Mouse (Mus musculus) hindbrain, embryonic 14.5 days (tissue): ENCODE results near the gene Cpsf6. TPM values are rescaled to one million over a fixed set of nuclear protein-coding genes. Genes with fewer than 3 reads are reported as not detected.
"Not testable (repeated sequence)": the region's sequence is repeated elsewhere in the genome, so short reads cannot be mapped to it uniquely, and the experiment has no call there.

Experiments
- ATAC-seq: fragments of 200-750 bp; cut with Nextera tagmentation; 2 replicates; pipeline ENCODE4 v1.8.0; 2017; ENCODE audit warnings: moderate number of reproducible peaks, mild to moderate bottlenecking, moderate TSS enrichment, moderate library complexity; ENCODE audit not compliant: low FRiP score
- DNase-seq: peaks from one replicate; pipeline ENCODE4 v3.0.0-alpha.2; 2015; ENCODE audit warnings: low spot score
- H3K27ac ChIP-seq: fragments of 300-500 bp; sonication (generic); 2 replicates; pipeline ENCODE4 v1.5.1; 2014; ENCODE audit warnings: mild to moderate bottlenecking, moderate library complexity
- H3K27me3 ChIP-seq: fragments of 300-500 bp; sonication (generic); 2 replicates; pipeline ENCODE4 v1.6.1; 2014; ENCODE audit warnings: mild to moderate bottlenecking, low read length, mixed read lengths; ENCODE audit not compliant: control insufficient read depth, insufficient read depth
- H3K36me3 ChIP-seq: fragments of 300-500 bp; sonication (generic); replicated peaks from 2 replicates; pipeline ENCODE4 v1.6.1; 2014; ENCODE audit not compliant: control insufficient read depth, insufficient read depth
- H3K4me1 ChIP-seq: fragments of 300-500 bp; sonication (generic); replicated peaks from 2 replicates; pipeline ENCODE4 v1.6.1; 2014; ENCODE audit warnings: antibody characterized with exemption, low read length, mixed read lengths; ENCODE audit not compliant: control insufficient read depth, insufficient read depth
- H3K4me2 ChIP-seq: fragments of 300-500 bp; sonication (generic); replicated peaks from 2 replicates; pipeline ENCODE4 v1.6.1; 2014; ENCODE audit warnings: mild to moderate bottlenecking, moderate library complexity
- H3K4me3 ChIP-seq: fragments of 300-500 bp; sonication (generic); replicated peaks from 2 replicates; pipeline ENCODE4 v1.5.1; 2014; ENCODE audit warnings: mild to moderate bottlenecking, low read length
- H3K9ac ChIP-seq: fragments of 300-500 bp; sonication (generic); 2 replicates; pipeline ENCODE4 v1.6.1; 2014
- H3K9me3 ChIP-seq: fragments of 300-500 bp; sonication (generic); 2 replicates; pipeline ENCODE4 v1.6.1; 2016; ENCODE audit warnings: low read length; ENCODE audit not compliant: control insufficient read depth
- WGBS: fragments of 180-500 bp; shearing (Covaris S2); extraction: QIAGEN DNeasy Blood & Tissue Kit; methylation state at CpG from one replicate; pipeline ENCODE4 v1.1.7; 2014; 5-methylcytosine and 5-hydroxymethylcytosine counted together
- polyA plus RNA-seq: library from polyadenylated mRNA; unstranded; fragments of >200 nt; fragmentation: Nextera tagmentation; extraction: Ambion mirVana; gene quantifications from 2 replicates; pipeline ENCODE4 v1.2.1, GENCODE M21; 2014

Gene Cpsf6
- polyA plus RNA-seq, 1 experiment from 2014 or later = 152 TPM

DNA sequence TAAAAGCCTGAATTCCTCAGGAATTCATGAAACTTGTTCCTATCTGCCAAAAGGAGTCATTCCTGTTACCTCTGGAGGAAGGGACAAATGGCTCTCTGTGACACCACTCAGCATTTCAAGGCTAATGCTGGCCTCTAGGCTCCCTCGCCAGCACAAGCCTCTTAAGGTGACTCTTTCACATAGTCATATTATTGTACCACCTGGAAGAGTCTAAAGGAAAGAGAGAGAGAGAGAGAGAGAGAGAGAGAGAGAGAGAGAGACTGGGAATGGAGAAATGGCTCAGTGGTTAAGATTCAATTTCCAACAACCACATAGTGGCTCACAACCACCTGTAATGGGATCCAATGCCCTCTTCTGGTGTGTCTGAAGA, 9.5 kb upstream of the Cpsf6 start:
- H3K4me2 ChIP-seq = no peak overlapping the region
- H3K9me3 ChIP-seq = no peaks in the 10 kb centered on the region
- H3K27ac ChIP-seq = no peak overlapping the region
- H3K27me3 ChIP-seq = no peaks in the 10 kb centered on the region
- no peak overlapping the region for H3K9ac ChIP-seq
- no peak for ATAC-seq
- H3K4me3 ChIP-seq = no peak overlapping the region
- peaks cover 8% of the 10 kb centered on the region; the same call in 1 of the 2 replicates for H3K4me1 ChIP-seq
- no peaks in the 10 kb centered on the region for H3K36me3 ChIP-seq
- 82% methylated on average over 1 of the region's 1 CpGs for WGBS
- DNase-seq = no peak

DNA sequence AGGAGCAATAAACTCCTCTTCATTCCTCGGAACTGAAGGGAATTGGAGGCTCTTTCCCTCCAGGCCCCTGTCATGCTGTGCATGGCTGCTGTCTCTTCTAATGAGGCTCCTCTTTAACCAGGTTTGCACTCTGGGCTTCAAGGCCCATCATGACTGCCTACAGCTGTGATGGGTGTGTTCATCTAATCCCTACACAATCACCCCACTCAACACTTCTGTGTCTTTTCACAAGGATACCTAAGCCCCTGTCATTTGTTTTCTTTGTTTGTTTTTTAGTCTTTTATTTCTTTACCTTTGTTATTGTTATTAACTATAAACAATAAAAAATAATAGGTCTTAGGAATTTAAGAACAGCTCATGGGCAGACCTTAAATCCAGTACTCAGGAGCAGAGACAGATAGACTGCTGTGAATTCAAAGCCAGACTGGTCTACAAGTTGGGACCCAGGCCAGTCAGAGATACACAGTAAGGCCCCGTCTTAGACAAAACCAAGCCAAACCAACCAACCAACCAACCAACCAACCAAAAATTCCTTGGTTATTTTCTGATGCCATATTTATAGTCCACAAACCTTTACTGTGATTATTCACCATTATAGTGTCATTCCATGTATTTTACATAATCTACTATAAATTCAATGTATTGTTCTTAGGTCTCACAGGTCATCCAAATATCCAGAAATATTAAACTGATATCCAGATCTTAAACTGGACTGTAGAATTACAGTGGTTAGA, 9.0 kb upstream of the Cpsf6 start:
- WGBS = 64% methylated on average over 2 of the region's 2 CpGs
- ATAC-seq (no peak), DNase-seq (no peak)
- Histone ChIP-seq H3K9ac (no peak overlapping the region), H3K27me3 (no peaks in the 10 kb centered on the region), H3K27ac (no peak overlapping the region), H3K4me3 (no peak overlapping the region), H3K36me3 (no peaks in the 10 kb centered on the region), H3K4me1 (peaks cover 8% of the 10 kb centered on the region; the same call in 1 of the 2 replicates), H3K4me2 (no peak overlapping the region), H3K9me3 (no peaks in the 10 kb centered on the region)

DNA sequence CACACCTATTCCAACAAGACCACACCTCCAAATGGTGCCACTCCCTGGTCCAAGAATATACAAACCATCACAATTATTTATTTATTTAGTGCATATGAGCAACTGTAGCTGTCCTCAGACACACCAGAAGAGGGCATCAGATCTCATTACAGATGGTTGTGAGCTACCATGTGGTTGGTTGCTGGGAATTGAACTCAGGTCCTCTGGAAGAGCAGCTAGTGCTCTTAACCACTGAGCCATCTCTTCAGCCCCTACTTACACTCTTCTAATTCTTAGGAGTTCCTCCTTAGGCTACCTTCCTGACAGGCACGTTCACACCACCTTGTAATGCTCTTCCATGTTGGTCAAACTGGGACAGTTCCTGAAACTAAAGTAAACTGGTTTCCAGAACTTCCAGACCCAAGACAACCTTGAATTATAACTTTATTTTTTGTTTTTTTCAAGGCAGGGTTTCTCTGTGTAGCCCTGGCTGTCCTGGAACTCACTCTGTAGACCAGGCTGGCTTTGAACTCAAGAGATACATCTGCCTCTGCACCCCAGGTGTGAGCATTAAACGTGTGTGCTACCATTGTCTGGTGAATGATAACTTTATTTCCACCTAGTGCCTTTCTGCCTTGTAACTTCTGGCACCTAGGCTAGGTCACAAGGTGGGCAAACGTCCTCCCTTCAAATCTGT, 8.3 kb upstream of the Cpsf6 start:
- H3K27ac ChIP-seq, H3K36me3 ChIP-seq, H3K4me1 ChIP-seq, DNase-seq, H3K9ac ChIP-seq, H3K27me3 ChIP-seq, H3K4me2 ChIP-seq, H3K9me3 ChIP-seq, ATAC-seq, H3K4me3 ChIP-seq: not testable (repeated sequence)
- 62% methylated on average over 3 of the region's 3 CpGs for WGBS

DNA sequence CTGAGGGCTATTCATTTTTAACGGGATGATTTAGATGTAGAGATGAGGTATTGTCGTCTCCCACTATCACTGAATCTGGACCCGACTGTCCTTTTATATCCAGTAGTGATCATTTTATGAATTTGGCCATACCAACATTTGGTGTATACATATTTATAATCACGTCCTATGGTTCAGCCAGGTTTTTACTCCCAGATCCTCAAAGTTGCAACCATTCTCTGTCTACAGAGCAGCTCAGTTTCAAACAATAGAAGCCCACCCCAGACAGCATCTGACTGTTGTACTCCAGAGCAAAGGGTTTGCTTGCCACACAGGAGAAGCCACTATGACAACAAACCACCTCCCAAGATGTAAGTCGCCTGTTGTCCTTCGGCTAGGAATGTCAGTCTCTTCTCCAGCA, 7.2 kb upstream of the Cpsf6 start:
- no peak overlapping the region for H3K9ac ChIP-seq
- 88% methylated on average over 6 of the region's 6 CpGs for WGBS
- no peak overlapping the region for H3K4me3 ChIP-seq
- no peaks in the 10 kb centered on the region for H3K4me1 ChIP-seq
- H3K9me3 ChIP-seq = no peaks in the 10 kb centered on the region
- no peaks in the 10 kb centered on the region for H3K27me3 ChIP-seq
- H3K36me3 ChIP-seq = no peaks in the 10 kb centered on the region
- ATAC-seq (no peak), DNase-seq (no peak)
- H3K27ac ChIP-seq = no peak overlapping the region
- H3K4me2 ChIP-seq = no peak overlapping the region

DNA sequence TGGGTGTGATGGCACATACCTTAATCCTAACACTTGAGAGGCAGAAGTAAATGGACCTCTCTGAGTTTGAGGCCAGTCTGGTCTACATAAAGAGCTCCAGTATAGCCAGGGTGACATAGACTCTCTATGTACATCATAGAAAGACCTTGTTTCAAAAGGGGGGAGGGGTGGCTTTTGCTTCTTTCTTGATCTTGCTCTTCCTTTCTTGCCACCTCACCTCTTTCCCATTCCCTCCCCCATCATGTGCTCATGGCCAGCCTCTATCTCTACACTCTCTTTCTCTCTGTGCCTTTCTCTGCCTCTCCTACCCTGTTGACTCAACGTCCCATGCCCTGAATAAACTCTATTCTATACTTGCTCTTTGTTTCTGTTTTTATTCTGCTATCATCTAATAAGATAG, 6.4 kb upstream of the Cpsf6 start:
- H3K4me1 ChIP-seq = no peaks in the 10 kb centered on the region
- H3K27ac ChIP-seq = no peak overlapping the region
- no peaks in the 10 kb centered on the region for H3K9me3 ChIP-seq
- 81% methylated on average over 1 of the region's 1 CpGs for WGBS
- no peak overlapping the region for H3K4me3 ChIP-seq
- no peaks in the 10 kb centered on the region for H3K36me3 ChIP-seq
- DNase-seq (no peak), ATAC-seq (no peak)
- no peak overlapping the region for H3K4me2 ChIP-seq
- no peak overlapping the region for H3K9ac ChIP-seq
- no peaks in the 10 kb centered on the region for H3K27me3 ChIP-seq

DNA sequence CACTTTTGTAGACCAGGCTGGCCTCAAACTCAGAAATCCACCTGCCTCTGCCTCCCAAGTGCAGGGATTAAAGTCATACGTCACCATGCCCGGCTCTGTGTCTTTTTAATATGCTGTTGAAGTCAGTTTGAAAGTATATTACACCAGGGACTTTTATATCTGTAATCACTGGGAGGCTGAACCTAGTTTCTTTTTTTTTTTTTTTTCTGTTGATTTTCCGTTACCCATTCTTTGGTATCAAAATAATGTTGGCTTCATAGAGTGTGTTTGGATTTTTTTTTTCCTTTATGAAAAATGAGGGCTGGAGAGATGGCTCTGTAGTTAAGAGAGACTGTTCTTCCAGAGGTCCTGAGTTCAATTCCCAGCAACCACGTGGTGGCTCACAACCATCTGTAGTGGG, 5.6 kb upstream of the Cpsf6 start:
- H3K36me3 ChIP-seq = no peaks in the 10 kb centered on the region
- H3K4me1 ChIP-seq = no peaks in the 10 kb centered on the region
- DNase-seq (no peak), ATAC-seq (no peak)
- no peak overlapping the region for H3K4me3 ChIP-seq
- H3K4me2 ChIP-seq = no peak overlapping the region
- H3K9me3 ChIP-seq = no peaks in the 10 kb centered on the region
- H3K27ac ChIP-seq = no peak overlapping the region
- 89% methylated on average over 4 of the region's 4 CpGs for WGBS
- no peak overlapping the region for H3K9ac ChIP-seq
- no peaks in the 10 kb centered on the region for H3K27me3 ChIP-seq

DNA sequence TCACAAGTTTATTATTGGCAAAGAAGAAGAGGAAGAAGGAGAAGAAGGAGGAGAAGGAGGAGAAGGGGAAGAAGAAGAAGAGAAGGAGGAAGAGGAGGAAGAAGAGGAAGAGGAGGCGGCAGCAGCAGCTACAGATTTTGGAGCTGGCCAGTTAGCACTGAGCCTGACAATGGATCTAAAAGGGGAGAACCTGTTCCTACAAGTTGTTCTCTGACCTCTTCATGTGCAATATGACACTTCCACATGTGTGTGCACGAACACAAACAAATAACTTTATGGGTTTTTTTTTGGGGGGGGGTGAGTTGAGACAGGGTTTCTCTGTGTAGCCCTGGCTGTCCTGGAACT, 5.2 kb upstream of the Cpsf6 start:
- no peak overlapping the region for H3K4me3 ChIP-seq
- H3K4me1 ChIP-seq = no peaks in the 10 kb centered on the region
- no peak overlapping the region for H3K27ac ChIP-seq
- DNase-seq (no peak), ATAC-seq (no peak)
- H3K9ac ChIP-seq = no peak overlapping the region
- H3K4me2 ChIP-seq = no peak overlapping the region
- no peaks in the 10 kb centered on the region for H3K27me3 ChIP-seq
- H3K9me3 ChIP-seq = no peaks in the 10 kb centered on the region
- 92% methylated on average over 2 of the region's 2 CpGs for WGBS
- no peaks in the 10 kb centered on the region for H3K36me3 ChIP-seq

DNA sequence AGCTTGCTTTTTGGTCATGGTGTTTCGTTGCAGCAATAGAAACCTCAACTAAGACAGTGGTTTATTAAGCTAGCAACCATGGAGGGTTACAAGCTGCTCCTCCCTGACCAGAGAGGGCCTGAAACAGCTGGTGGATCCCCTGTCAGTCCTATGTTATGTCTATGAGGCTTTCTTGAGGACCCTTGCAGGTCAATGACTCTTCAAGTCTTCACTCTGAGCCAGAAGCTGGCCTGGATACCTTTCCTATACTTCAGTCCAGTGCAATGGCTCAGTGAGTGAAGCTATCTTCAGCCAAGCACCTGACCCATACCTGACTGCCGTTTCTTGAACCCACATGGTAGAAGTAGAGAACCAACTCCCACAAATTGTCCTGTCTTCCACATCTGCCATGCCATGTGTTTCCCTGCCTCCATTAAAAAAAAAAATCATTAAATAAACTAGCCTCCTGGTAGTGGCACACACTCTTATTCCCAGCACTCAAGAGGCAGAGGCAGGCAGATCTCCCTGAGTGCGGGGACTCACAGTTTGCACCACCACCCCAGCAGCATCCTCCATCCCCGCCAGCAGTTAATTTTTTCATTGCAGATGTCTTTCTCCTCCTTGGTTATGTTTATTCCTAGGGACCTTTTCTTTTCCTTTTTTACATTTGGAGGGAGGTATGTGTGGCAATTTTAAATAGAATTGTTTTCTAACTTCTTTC, 4.7 kb upstream of the Cpsf6 start:
- no peaks in the 10 kb centered on the region for H3K27me3 ChIP-seq
- H3K9me3 ChIP-seq = no peaks in the 10 kb centered on the region
- no peak overlapping the region for H3K4me3 ChIP-seq
- H3K27ac ChIP-seq = no peak overlapping the region
- 93% methylated on average over 4 of the region's 4 CpGs for WGBS
- ATAC-seq (no peak), DNase-seq (no peak)
- H3K9ac ChIP-seq = no peak overlapping the region
- H3K4me1 ChIP-seq = no peaks in the 10 kb centered on the region
- no peak overlapping the region for H3K4me2 ChIP-seq
- H3K36me3 ChIP-seq = no peaks in the 10 kb centered on the region

DNA sequence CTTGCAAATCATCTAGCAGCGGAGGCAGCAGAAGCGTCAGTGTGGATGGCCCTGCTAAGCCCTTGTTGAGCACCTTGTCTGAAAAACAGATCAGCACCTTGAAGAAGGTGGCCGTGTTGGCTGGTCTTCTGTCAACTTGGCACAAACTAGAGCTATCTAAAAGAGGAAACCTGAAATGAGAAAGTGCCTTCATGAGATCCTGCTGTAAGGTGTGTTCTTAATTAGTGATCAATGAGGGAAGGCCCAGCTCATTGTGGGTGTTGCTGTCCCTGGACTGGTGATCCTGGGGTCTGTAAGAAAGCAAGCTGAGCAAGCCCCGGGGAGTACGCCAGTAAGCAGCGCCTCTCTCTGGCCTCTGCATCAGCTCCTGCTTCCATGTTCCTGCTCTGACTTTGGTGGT, 4.1 kb upstream of the Cpsf6 start:
- Histone ChIP-seq H3K4me1 (no peaks in the 10 kb centered on the region), H3K4me3 (no peak overlapping the region), H3K27ac (no peak overlapping the region), H3K9me3 (no peaks in the 10 kb centered on the region), H3K36me3 (no peaks in the 10 kb centered on the region), H3K4me2 (no peak overlapping the region), H3K27me3 (no peaks in the 10 kb centered on the region), H3K9ac (no peak overlapping the region)
- 75% methylated on average over 6 of the region's 6 CpGs for WGBS
- DNase-seq = no peak
- ATAC-seq = no peak
